Mouse (Mus musculus) forebrain, embryonic 14.5 days (tissue): Measurements from ENCODE around the gene Gm37419. TPM values are rescaled to one million over a fixed set of nuclear protein-coding genes. Genes with fewer than 3 reads are reported as not detected.
A peak's percentile ranks its signal among the peaks of the same experiment; 100 is the strongest.

Experiments
- ATAC-seq: fragments of 200-750 bp; cut with Nextera tagmentation; 2 replicates; pipeline ENCODE4 v1.8.0; 2017; ENCODE audit warnings: mild to moderate bottlenecking, moderate library complexity
- DNase-seq: peaks from one replicate; pipeline ENCODE4 v3.0.0-alpha.2; 2015; ENCODE audit warnings: low spot score
- H3K27ac ChIP-seq: fragments of 300-500 bp; sonication (generic); 2 replicates; pipeline ENCODE4 v1.5.1; 2014; ENCODE audit warnings: low read depth, mild to moderate bottlenecking, control low read depth, low read length, moderate library complexity
- H3K27me3 ChIP-seq: fragments of 300-500 bp; sonication (generic); replicated peaks from 2 replicates; pipeline ENCODE4 v1.6.1; 2014; ENCODE audit warnings: low read length, control low read depth, mixed read lengths; ENCODE audit not compliant: control insufficient read depth, insufficient read depth
- H3K36me3 ChIP-seq: fragments of 300-500 bp; sonication (generic); 2 replicates; pipeline ENCODE4 v1.6.1; 2014; ENCODE audit warnings: low read length, control low read depth; ENCODE audit not compliant: control insufficient read depth, insufficient read depth
- H3K4me1 ChIP-seq: fragments of 300-500 bp; sonication (generic); 2 replicates; pipeline ENCODE4 v1.6.1; 2014; ENCODE audit warnings: antibody characterized with exemption, low read length, control low read depth; ENCODE audit not compliant: control insufficient read depth, insufficient read depth
- H3K4me2 ChIP-seq: fragments of 300-500 bp; sonication (generic); 2 replicates; pipeline ENCODE4 v1.6.1; 2014; ENCODE audit warnings: mild to moderate bottlenecking, control low read depth, low read length
- H3K4me3 ChIP-seq: fragments of 300-500 bp; sonication (generic); 2 replicates; pipeline ENCODE4 v1.5.1; 2014; ENCODE audit warnings: low read depth, low read length, control low read depth
- H3K9ac ChIP-seq: fragments of 300-500 bp; sonication (generic); 2 replicates; pipeline ENCODE4 v1.6.1; 2014; ENCODE audit warnings: mild to moderate bottlenecking, low read length, control low read depth, moderate library complexity
- H3K9me3 ChIP-seq: fragments of 300-500 bp; sonication (generic); replicated peaks from 2 replicates; pipeline ENCODE4 v1.6.1; 2016; ENCODE audit warnings: low read length, control low read depth, mixed read lengths; ENCODE audit not compliant: control insufficient read depth
- WGBS: fragments of 180-500 bp; shearing (Covaris S2); extraction: QIAGEN DNeasy Blood & Tissue Kit; methylation state at CpG from one replicate; pipeline ENCODE4 v1.1.7; 2014; 5-methylcytosine and 5-hydroxymethylcytosine counted together
- polyA plus RNA-seq: library from polyadenylated mRNA; unstranded; fragments of >200 nt; fragmentation: Nextera tagmentation; extraction: Ambion mirVana; gene quantifications from 2 replicates; pipeline ENCODE4 v1.2.1, GENCODE M21; 2014

The Gm37419 gene
- polyA plus RNA-seq, 1 experiment from 2014 or later: not detected

DNA sequence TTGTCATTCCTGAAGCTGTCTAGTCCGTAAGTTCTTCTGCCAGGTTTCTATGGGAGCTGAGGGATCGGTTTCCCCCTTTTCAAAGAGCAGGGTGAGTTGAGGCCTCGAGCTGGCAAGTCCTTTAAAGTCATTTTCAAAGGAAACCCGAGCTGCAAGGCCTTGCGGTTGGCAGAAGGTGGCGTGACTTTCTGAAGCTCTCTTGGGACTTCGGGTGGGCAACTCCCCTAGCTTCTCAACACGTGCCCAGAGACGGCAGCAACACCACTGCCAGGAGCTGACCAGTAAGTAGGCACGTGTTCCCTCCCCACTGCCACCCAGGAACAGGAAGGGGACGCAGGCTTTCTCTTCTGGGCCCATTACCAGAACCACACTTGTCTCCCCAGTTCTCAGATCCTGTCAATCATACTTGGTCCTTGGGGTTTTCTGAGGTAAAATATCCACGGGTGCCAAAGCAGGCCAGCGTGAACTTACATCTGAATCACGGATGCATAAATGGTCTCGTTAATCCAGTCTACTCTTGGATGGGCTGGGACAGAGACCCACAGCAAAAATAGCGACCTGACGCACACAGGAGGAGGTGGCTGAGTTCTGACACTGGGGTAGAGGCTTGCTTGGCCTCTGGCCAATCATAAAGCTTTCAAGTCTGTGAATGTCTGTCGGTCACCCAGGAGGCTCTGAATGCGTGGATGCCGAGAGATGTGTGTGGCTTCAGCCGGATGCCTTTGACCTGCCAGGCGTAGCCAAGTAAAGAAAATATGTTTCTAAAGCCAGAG, 24.2 kb upstream of the Gm37419 start:
- H3K9ac ChIP-seq: no peak overlapping the region
- peaks cover 4% of the 10 kb centered on the region; the same call in 1 of the 2 replicates for H3K36me3 ChIP-seq
- peaks cover 5% of the 10 kb centered on the region; the same call in 1 of the 2 replicates for H3K4me1 ChIP-seq
- ATAC-seq (peak; percentile 37; the same call in 1 of the 2 replicates), DNase-seq (peak; percentile 23)
- no peak overlapping the region for H3K4me3 ChIP-seq
- no peak overlapping the region for H3K27ac ChIP-seq
- H3K27me3 ChIP-seq: no peaks in the 10 kb centered on the region
- H3K4me2 ChIP-seq: no peak overlapping the region
- 48% methylated on average over 22 of the region's 22 CpGs for WGBS
- no peaks in the 10 kb centered on the region for H3K9me3 ChIP-seq

DNA sequence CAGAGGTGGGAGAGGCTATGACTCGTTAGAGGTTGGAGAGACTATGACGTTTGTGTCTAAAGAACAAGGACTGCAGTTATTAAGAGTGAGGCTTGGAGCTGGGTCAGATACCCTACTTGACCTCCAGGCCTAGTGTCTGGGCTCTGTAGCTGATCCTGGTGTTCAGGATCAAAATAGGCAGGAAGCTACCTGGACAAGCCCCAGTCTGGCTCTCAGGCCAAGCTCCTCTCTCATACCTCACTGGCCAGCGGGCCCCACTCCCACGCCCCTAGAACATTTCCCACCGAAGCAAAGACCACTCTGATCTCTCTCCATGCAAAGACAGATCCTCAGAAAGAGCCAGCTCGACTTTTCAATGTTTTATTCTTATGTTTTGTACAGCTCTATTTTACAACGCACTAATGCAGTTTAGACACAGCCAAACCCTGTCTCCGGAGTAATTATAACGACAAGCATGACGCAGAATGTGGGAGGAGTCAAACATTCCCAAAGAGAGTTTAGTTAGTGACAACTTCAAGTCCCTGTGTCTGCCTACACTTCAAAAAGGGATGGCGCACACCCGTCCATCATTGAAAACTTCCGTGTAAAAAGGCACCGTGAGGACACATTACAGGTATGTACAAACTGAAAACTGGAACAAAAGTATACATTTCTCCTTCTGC, 23.4 kb upstream of the Gm37419 start:
- H3K4me3 ChIP-seq: no peak overlapping the region
- H3K9ac ChIP-seq: no peak overlapping the region
- DNase-seq: no peak
- H3K27me3 ChIP-seq: no peaks in the 10 kb centered on the region
- peaks cover 5% of the 10 kb centered on the region; the same call in 1 of the 2 replicates for H3K4me1 ChIP-seq
- no peak overlapping the region for H3K27ac ChIP-seq
- H3K36me3 ChIP-seq: peaks cover 4% of the 10 kb centered on the region; the same call in 1 of the 2 replicates
- no peak overlapping the region for H3K4me2 ChIP-seq
- WGBS: 73% methylated on average over 14 of the region's 14 CpGs
- no peak for ATAC-seq
- no peaks in the 10 kb centered on the region for H3K9me3 ChIP-seq

DNA sequence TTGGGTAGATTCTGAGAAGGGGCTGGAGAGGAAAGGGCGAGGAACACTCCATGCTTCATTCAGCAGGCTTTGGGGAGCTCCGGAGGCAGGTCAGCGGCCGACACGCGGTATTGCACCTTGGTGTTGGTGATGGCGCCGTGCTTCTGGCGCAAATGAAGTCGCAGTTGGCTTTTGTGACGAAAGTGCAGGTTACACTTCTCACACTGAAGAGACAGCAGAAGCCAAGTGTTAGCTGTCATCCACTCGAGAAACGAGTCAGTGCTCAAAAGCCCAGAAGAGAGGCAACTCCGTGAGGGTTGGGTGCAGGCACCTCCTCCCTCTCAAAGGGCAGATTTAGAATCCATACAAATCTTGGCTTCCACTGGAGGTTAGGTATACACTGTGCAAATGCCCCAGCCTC, 22.2 kb upstream of the Gm37419 start:
- no peak overlapping the region for H3K4me2 ChIP-seq
- no peak overlapping the region for H3K9ac ChIP-seq
- no peak overlapping the region for H3K27ac ChIP-seq
- H3K36me3 ChIP-seq: peaks cover 4% of the 10 kb centered on the region; the same call in 1 of the 2 replicates
- ATAC-seq (no peak), DNase-seq (no peak)
- H3K4me3 ChIP-seq: no peak overlapping the region
- peaks cover 5% of the 10 kb centered on the region; the same call in 1 of the 2 replicates for H3K4me1 ChIP-seq
- 92% methylated on average over 14 of the region's 14 CpGs for WGBS
- no peaks in the 10 kb centered on the region for H3K9me3 ChIP-seq
- no peaks in the 10 kb centered on the region for H3K27me3 ChIP-seq

DNA sequence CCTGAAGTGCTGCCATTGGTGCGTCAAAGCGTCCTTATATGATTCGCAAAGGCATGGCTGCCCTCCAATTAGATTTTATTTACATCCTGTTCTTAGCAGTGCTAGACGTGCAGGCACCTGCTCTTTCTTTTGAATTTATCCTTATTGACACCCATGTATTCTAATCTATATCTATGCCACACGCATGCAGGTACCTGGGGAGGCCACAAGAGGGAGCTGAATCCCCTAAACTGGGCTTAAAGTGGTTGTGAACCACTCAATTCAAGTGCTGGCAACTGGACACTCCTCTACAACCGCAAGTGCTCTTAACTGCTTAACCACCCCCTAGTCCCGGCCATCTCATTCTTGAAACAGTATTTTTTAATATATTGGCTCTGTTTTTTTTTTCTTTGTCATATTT, 21.0 kb upstream of the Gm37419 start:
- Histone ChIP-seq H3K27me3 (no peaks in the 10 kb centered on the region), H3K4me1 (peaks cover 5% of the 10 kb centered on the region; the same call in 1 of the 2 replicates), H3K4me2 (no peak overlapping the region), H3K27ac (no peak overlapping the region), H3K9me3 (no peaks in the 10 kb centered on the region), H3K9ac (no peak overlapping the region), H3K4me3 (no peak overlapping the region), H3K36me3 (peaks cover 4% of the 10 kb centered on the region; the same call in 1 of the 2 replicates)
- no peak for ATAC-seq
- no peak for DNase-seq
- 76% methylated on average over 7 of the region's 7 CpGs for WGBS

DNA sequence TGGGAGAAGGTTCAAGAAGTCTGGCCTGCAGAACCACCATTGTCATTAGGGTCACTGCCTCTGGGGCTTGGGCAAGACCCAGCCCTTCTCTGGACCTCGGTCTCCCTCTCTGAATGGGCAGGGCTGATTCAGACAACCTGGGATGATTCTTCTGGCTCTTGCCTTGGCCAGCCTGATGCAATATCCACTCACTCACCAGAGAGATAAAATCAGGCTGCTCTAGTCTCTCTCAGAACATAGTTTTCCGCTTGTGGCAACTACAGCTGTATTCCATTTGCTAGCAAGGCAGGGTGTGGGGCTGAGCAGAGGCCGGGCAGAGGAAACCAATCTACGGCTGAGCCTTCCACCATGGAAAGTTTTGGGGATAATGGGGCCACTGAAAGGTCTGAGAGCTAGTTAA, 19.4 kb upstream of the Gm37419 start:
- peaks cover 4% of the 10 kb centered on the region; the same call in 1 of the 2 replicates for H3K36me3 ChIP-seq
- WGBS: 88% methylated on average over 4 of the region's 4 CpGs
- no peak overlapping the region for H3K4me2 ChIP-seq
- H3K9me3 ChIP-seq: no peaks in the 10 kb centered on the region
- no peak for ATAC-seq
- no peak for DNase-seq
- no peaks in the 10 kb centered on the region for H3K27me3 ChIP-seq
- peaks cover 5% of the 10 kb centered on the region; the same call in 1 of the 2 replicates for H3K4me1 ChIP-seq
- H3K4me3 ChIP-seq: no peak overlapping the region
- no peak overlapping the region for H3K27ac ChIP-seq
- no peak overlapping the region for H3K9ac ChIP-seq

DNA sequence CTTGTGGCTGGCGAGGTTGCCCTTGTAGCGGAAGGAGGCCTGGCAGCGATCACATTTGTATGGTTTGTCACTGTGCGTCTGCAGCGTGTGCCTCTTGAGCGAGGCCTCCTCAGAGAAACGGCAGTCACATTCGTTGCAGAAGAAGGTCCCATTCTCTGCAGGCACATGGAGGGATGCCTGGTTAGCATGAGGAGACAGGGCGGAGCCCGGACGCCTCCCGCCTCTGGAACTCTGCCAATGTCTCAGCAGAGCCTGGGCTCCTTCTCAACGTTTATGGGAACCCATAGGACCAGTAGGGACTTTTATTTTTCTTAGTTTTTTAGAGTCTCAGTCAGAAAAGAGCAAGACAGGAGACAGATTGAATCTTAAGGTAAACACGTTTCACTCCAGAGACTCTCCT, 18.4 kb upstream of the Gm37419 start:
- H3K27me3 ChIP-seq: no peaks in the 10 kb centered on the region
- 74% methylated on average over 14 of the region's 14 CpGs for WGBS
- H3K4me3 ChIP-seq: no peak overlapping the region
- ATAC-seq (no peak), DNase-seq (no peak)
- no peaks in the 10 kb centered on the region for H3K4me1 ChIP-seq
- H3K36me3 ChIP-seq: peaks cover 4% of the 10 kb centered on the region; the same call in 1 of the 2 replicates
- H3K27ac ChIP-seq: no peak overlapping the region
- H3K9me3 ChIP-seq: no peaks in the 10 kb centered on the region
- no peak overlapping the region for H3K9ac ChIP-seq
- no peak overlapping the region for H3K4me2 ChIP-seq

DNA sequence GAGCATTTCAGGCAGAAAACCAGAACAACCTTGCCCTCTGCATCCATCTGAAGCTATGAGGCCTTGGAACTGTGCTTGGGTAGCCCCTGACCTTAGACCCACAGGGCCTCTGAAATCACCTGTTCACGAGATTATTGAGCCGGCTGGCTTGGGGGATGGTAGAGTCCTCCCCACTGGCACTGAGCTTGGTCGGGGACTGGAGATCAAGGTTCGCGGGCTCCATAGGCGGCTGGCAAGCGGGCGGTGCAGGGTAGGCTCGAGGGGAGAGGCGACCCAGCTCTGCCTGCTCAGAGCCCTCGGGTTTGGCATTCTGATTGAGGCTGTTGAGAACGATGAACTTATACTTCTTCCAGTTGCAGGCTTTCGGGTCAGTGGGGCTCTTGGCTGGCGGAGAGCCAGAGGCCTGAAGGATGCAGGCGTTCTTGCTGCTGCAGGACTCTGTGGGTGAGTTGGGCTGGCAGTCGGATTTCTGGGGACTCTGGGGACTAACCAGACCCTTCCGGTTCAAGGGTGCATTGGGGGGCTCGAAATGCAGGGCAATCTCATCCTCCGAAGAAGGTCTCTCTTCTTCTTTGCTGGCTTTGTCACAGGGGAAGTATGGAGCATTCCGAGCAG, 16.0 kb upstream of the Gm37419 start:
- Histone ChIP-seq H3K9me3 (no peaks in the 10 kb centered on the region), H3K27ac (no peak overlapping the region), H3K36me3 (peaks cover 4% of the 10 kb centered on the region; the same call in 1 of the 2 replicates), H3K27me3 (no peaks in the 10 kb centered on the region), H3K4me1 (no peaks in the 10 kb centered on the region), H3K4me2 (no peak overlapping the region), H3K9ac (no peak overlapping the region), H3K4me3 (no peak overlapping the region)
- ATAC-seq: no peak
- no peak for DNase-seq
- WGBS: 82% methylated on average over 20 of the region's 20 CpGs

DNA sequence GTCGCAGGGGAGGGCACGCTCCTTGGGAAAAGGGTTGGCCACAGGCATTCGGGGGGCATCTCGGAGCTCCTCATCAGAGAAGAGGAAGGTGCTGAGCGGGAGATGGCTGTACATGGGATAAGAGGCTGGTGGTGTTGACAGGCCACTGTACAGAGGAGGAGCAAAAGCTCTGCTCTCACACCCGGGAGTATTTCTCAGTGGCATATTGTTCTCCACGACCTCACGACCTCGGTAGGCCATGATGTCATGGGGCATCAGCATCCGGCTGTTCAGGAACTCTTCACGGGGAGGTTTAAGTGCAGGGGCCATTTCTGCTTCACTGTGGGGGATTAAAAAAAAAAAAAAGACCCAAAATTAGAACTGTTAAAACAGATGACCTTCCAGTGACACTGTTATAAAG, 15.4 kb upstream of the Gm37419 start:
- peaks cover 4% of the 10 kb centered on the region; the same call in 1 of the 2 replicates for H3K36me3 ChIP-seq
- H3K27me3 ChIP-seq: no peaks in the 10 kb centered on the region
- ATAC-seq (no peak), DNase-seq (no peak)
- no peaks in the 10 kb centered on the region for H3K4me1 ChIP-seq
- H3K9me3 ChIP-seq: no peaks in the 10 kb centered on the region
- H3K4me2 ChIP-seq: no peak overlapping the region
- no peak overlapping the region for H3K4me3 ChIP-seq
- no peak overlapping the region for H3K9ac ChIP-seq
- WGBS: 76% methylated on average over 11 of the region's 11 CpGs
- no peak overlapping the region for H3K27ac ChIP-seq
